Mouse (Mus musculus): ENCODE results near the gene Acer3. TPM values are rescaled to one million over a fixed set of nuclear protein-coding genes. Genes with fewer than 3 reads are reported as not detected.

Gene Acer3
- total RNA-seq, 2 experiments from 2014 or later = 18.4 to 20.7 TPM

- no peak for DNase-seq
Measured at GRCm38 (mm10) chr7:98178560-98179231, 142.3 kb downstream of the Acer3 start.

DNA sequence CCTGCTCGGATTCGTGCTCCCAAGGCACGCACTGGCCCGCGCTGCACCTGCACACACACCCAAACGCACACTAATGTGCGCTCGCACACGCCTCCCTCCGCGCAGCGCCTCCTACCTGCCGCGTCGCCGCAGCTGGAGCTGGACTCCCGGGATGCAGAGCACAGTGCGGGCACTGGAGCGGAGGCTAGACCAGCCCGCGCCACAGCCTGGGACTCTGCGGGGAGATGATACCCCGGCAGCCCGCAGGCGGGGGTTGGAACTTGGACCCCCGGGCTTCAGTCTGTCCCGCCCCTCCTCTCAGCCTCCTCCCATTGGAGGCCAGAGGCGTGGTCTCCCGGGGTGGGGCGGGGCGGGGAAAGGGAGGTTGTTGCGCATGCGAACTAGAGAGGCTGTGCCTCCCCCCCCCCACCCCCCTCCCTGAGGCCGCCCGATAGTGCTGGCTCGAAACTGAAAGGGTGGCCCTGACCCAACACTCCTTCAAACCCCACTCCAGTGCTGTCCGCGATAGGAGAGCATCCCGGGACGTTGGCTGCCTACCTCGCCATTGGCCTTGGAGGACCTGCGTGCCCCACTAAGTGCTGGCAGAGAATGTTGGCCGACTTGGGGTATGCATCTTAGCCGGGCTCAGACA is 143.0 kb downstream of the Acer3 start, which contains the start of gene Capn5:
Capn5 (minus strand) TSS at position 346 of the 631 bp plus-strand sequence.
- peak; percentile 76 for DNase-seq

DNA sequence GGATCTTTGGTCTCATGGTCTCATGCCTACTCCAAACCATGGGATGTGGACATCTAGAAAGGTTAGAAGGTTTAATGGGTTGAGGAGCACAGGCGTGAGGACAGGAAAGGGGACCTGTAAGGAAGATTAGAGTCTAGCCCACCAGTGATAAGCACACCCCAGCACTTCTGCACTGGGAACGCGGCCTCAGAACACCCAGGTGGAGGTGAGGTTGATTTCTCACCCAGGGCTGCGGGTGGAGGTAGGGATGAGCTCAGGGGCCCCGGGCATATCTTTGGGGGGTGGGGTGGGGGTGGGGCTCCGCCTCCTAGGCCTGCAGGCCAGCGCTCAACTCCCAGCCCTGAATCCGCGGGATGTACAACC is 143.5 kb downstream of the Acer3 start:
- DNase-seq = no peak

- DNase-seq = no peak
Measured at GRCm38 (mm10) chr7:98177071-98177485, 143.9 kb downstream of the Acer3 start.

- DNase-seq = no peak
Measured at GRCm38 (mm10) chr7:98176322-98177070, 144.5 kb downstream of the Acer3 start.

GRCm38 (mm10) chr7:98174883-98175755 is 145.9 kb downstream of the Acer3 start:
- no peak for DNase-seq

DNA sequence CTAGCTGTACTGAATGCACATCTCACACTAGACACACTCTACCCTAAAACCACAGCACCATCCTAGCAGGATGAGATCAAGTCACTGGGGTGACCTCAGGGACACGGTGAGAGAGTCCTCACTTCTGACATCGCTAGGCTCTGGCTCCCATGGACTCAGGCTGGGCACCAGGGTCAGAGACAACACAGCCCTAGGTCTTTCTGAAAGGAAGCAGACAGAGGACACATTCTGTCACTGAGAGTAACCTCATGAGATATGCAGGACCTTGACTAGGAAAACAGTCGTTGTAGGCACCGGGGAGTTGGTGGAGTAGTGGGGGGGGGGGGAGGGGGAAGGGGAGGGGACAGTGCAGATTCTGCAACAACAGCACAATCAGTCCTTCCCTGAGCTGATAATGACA is 147.6 kb downstream of the Acer3 start:
- no peak for DNase-seq

DNA sequence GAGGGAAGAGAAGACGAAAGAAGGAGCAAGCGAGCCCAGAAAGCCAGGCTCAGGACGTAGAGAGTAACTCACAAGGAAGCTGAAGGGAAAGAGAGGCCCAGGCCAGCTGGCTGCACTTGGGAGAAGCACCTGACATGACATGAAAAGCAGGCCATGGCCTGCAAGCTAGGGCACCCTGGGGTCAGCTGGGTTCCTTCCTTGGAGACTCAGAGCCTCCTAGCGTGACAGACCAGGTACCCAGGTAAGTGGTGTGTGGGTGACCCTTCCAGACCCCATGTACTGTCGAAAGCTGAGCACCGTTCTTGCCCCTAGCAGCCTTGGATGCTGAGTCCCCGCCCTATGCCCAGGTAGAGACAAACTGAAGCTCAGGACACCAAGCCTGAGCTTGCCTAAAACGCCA is 148.3 kb downstream of the Acer3 start:
- DNase-seq = no peak

DNA sequence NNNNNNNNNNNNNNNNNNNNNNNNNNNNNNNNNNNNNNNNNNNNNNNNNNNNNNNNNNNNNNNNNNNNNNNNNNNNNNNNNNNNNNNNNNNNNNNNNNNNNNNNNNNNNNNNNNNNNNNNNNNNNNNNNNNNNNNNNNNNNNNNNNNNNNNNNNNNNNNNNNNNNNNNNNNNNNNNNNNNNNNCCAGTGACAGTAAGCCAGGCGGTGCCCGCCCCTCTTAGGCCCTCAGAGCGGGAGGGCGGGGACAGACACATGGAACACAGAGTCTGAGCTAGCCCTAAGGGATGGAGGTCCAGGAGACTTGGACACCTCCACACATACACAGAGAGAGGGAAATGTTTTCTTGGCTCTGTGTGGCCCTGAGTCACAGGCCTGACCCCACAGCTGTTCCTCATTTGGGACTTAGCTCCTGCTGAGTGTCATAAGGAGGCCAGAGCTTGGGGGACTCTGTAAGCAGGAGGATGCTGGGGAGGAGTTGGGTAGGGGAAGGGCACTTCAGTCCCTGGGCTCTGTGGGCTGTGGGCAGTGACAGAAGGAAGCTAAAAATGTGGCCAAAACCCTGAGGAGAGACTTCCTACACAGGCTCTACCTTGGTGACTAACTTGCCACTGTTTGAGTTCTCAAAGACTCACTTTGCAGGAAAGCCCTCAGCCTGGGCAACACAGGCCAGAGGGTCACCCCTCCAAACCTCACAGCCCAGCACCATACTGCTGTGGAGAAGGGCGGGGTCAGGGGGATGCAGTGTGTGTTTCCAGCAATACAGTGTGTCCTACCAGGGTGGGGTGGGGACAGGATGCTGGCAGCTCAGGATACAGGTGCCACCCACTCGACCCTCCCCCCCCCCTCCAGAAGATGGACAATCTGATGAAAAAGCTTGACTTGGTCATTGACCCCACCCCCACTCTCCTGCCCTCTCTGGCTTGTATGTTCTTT is 149.6 kb downstream of the Acer3 start:
- DNase-seq = peak; percentile 32

- no peak for DNase-seq
Measured at GRCm38 (mm10) chr7:98164999-98165528, 155.9 kb downstream of the Acer3 start.

DNA sequence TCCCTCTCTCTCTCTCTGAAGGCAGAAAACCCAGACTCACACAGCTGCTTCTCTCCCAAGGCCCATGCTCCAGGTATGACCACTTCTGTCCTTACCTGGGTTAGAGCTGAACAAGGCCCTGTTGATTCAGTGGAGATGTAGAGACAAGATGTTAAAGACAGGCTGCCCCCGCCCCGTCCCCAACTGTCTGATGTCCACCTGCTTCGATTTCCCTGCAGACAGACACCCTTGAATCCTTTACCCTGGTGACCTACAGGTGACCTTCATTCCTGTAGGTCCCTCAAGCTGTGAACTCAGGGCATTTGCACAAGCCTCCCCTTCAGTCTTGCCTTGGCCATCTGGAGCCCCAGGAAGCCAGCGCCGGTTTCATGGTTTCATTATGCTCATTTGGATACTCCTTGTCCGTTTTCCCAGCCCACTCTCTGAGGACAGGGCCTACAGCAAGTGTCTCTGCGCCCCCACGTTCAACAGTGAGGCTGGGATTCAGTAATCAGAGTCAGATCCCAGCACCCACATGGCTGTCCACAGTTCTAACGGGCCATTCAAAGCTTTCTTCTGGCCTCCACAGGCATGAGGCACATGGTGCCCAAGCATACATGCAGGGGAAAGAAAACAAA is 156.5 kb downstream of the Acer3 start:
- no peak for DNase-seq

DNA sequence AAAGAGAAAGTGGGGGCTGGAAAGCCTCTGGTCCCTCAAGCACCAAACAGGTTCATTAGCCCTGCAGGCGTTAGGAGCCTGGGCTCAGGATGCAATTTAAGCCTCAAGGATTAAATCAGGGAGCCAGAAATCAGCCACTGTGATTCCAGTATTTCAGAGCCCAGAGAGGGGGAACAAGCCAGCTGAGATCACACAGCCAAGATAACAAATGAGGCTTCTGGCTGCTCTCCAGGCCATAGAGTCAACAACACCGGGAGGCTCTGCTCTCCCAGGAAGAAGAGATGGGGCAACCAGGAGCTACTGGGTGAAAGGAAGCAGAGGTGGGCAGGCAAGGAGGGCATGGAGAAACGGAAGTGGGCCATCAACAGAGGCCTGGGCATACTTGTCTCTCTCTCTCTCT is 157.3 kb downstream of the Acer3 start:
- peak; percentile 49 for DNase-seq

- DNase-seq = no peak
Measured at GRCm38 (mm10) chr7:98162239-98162638, 158.8 kb downstream of the Acer3 start.

- DNase-seq = no peak
Measured at GRCm38 (mm10) chr7:98160041-98160740, 160.8 kb downstream of the Acer3 start.

GRCm38 (mm10) chr7:98158481-98158880 is 162.5 kb downstream of the Acer3 start:
- no peak for DNase-seq

DNA sequence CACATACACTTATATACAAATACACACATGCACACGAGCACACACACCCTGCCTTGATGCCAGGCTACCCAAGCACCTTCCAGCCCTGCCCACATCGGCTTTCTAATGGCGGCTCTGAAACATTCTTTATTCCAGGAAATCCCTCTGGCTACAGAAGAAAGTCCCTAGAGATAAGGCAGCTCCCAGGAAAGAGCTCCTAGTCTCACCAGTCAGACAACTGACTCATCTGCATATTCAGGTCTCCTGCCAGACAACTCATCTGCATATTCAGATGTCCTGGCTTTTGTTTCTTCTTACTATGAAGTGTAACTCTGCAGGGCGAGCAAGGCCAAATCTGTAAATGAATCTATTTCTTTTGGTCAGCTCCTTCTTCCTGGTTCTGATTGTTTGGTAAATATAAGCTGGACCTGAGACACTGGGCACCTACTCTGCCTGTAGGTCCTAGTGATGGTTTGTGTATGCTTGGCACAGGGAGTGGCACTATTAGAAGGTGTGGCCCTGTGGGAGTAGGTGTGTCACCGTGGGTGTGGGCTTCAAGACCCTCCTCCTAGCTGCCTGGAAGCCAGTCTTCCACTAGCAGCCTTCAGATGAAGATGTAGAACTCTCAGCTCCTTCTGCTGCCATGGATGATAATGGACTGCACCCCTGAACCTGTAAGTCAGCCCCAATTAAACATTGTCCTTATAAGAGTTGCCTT is 163.2 kb downstream of the Acer3 start:
- no peak for DNase-seq
